Mouse (Mus musculus): ENCODE data around the gene Gabbr2. TPM values are rescaled to one million over a fixed set of nuclear protein-coding genes. Genes with fewer than 3 reads are reported as not detected.

Gabbr2 gene
- total RNA-seq, 2 experiments from 2014 or later = 292 to 302 TPM

DNA sequence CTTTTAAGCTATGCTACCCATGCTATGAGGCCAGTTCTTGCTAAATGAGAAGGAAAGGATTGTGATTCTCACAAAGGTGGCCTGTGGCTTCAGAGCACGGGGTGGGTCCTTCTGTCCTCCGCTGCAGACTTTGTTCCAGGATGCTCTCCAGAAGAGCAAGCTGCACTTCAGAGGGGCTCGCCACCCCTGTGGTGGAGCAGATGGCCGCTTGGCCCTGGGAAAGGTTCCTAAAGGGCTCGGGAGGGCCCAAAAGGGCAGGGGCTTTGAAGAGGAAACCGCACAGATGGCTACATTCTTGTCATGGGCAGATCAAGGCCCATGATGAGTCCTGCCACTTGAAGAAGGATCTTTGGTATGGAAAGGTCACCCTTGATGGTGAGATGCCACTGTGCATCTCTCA is 151.5 kb downstream of the Gabbr2 start:
- intact Hi-C loops (cut with DNase I) = no loop called here
- no peak for DNase-seq (ENCODE audit: low spot score in 2 of 2)

DNA sequence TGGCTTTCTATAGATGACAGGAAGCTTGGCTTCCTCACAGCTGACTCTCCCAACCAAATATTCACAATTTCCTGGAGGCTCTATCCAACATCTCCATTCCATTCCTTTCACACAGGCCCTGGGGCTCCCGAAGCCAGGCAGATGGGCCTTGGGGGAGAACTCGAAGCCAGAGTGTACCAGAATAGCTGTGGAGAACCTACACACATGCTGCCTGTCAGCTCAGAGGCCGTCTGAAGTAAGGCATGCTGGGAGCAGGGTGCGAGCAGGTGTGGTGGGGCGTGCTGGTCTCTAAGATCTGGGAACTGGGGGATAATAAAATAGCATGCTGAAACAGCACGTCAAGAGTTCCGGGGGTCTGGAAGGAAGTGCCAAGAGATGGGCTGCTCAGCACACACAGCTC is 154.3 kb downstream of the Gabbr2 start:
- DNase-seq (ENCODE audit: low spot score in 2 of 2) = peak; percentile 62 to 69
- intact Hi-C loops (cut with DNase I) = no loop called here

DNA sequence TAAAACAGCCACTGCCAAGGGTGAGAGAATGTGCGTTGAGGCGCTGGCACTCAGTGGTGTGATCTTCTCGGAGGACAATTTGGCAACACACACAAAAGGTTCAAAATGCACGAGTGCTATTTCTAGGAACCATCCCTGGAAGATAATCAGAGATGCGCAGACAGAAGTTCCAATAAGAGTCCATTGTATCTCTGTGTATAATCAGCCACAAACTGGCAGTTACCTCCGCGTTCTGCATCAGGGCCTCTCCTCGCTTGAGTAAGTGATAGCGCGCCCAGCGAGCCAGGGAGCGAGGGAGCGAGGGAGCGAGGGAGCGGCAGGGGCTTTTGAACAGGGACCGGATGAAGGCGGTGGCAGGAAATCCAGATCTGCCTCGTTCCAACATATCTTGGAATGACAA is 155.6 kb downstream of the Gabbr2 start:
- intact Hi-C loops (cut with DNase I) = no loop called here
- DNase-seq (ENCODE audit: low spot score in 2 of 2) = no peak

DNA sequence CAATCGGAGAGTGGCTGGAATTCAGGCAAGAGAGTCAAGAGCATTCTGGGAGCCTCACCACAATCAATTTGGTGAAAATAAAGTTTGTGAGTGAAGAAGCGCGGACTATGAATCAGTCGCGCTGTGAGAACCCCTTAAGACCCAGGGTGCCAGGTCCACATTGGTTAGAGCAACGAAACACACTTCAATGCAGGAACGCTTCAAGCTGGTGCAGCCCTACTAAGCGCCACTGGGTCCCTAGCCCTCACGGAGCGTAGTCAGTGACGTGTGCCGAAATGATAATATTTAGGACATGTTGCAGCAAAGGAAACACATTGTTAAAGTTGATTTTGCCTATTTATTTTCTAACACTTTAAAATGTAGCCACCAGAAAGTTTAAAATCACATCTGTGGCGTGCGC is 156.6 kb downstream of the Gabbr2 start:
- intact Hi-C loops (cut with DNase I) = no loop called here
- DNase-seq (ENCODE audit: low spot score in 2 of 2) = no peak

DNA sequence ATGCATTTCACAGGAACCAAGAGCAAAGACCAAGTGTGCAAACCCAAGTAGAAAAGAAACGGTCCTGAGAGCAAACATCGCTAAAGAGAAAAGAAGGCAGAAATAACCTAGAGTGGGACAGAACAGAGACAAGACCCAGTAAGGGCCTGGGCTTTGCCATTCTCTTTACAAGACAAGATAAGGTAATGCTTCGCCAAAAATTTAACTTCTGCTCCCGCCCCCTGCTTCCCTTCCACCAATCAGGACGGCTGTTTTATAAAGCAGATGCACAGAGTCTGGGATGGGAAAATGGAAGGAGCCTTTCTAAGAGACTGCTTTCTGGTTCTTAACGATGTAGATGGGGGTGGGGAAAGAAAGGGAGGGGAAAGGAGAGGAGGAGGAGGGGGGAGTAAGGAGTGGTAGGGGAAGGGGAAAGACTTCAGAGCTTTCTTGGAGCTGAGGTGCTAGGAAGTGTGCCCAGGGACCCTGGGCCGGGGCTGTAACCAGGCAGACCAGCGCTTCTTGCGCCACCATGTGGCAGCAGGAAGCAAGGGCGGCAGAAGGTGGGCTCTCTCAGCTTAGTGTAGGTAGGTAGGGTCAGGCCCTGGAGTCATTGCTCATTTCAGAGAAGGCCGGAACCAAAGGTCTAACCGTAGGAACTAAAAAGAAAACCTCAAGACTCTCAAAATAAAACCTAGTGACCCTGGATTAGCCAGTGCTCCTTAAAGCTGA is 158.7 kb downstream of the Gabbr2 start:
- no peak for DNase-seq (ENCODE audit: low spot score in 2 of 2)
- intact Hi-C loops (cut with DNase I) = no loop called here

DNA sequence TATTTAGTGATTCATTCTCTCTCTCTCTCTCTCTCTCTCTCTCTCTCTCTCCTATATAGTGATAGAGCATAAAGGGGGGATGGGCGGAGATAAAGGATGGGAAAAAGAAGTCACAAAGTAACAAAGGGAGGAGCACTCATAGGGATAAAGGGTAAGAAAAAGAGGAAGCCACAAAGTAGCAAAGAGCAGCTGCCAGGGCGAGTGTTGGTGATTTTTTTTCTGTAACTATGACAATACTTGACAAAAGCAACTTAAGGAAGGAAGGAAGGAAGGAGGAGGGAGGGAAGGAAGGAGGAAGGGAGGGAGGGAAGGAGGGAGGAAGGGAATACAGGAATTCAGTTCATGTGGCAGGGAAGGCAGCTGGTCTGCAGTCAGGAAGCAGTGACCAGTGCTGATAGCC is 162.0 kb downstream of the Gabbr2 start:
- intact Hi-C loops (cut with DNase I) = no loop called here
- no peak for DNase-seq (ENCODE audit: low spot score in 2 of 2)

DNA sequence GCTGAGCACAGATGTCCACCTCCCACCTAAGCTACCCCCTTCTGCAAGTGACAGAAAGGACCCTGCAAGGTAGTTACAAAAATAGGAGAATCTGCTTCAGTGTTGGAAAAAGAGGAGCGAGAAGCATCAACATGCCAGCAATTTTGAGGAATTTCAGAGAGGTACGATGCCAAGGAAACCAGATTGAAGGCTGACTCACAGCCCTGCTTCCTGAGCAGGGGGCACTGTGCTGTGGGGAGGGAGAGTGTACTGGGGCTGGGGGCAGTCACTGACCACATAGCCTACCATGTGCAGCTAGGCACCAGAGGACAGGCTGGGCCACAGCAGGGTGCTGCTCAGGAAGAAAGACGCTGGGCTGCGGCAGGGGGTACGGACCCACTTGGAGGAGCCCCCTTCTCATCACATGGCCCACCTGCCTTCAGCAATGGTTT is 163.5 kb downstream of the Gabbr2 start:
- DNase-seq (ENCODE audit: low spot score in 2 of 2) = no peak
- intact Hi-C loops (cut with DNase I) = no loop called here

DNA sequence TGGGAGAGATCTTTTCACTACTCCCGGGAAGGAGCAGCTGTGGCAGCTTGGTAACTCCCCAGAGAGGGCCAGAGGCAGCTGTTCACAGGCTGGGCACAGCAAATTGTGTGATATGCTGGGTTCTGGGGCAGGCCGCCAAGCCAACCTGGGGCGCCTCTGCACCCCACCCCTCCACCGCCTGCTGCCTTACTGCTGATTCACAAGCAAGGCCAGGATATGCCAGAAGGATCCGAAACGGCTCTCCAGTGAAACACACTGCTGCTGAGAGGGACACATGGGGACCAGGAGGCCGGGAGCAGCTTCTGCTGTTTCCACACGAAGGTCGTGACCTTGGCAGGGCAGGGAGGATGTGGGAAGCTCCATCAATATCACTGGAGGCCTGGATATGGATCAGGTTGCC is 164.2 kb downstream of the Gabbr2 start:
- intact Hi-C loops (cut with DNase I) = no loop called here
- peak; percentile 53 to 81 for DNase-seq (ENCODE audit: low spot score in 2 of 2)

DNA sequence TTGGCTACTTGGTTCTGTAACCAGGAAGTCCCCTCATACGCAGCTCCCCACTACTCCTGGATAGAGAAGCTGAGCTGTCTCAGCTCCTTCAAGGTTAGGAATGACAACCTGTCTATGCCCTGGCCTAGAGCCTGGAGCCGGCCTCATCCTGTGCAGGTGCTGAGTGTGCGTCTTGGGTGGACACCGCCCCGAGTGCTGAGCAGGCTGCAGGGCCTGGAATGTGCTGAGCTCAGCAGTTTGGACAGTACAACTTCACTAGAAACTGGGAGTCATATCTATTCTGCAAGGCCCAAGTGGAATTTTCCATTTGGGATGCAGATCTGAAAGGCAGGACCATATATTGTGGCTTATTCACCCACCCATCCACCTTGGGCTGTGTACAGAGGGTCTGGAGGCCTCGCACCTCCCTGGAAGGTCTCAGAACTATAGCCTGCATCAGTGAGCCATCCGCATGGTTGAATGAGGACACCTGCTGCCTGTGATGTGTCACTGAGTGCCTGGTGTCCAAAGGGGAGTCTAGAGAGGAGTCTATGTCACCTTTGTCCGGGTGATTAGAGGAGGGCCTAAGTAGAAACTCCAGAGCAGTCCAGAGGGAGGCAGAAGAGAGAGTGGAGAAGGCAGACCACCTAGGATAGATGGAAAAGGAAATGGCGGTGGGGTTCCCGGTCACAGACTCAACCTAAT is 165.7 kb downstream of the Gabbr2 start:
- no peak for DNase-seq (ENCODE audit: low spot score in 2 of 2)
- intact Hi-C loops (cut with DNase I) = no loop called here

DNA sequence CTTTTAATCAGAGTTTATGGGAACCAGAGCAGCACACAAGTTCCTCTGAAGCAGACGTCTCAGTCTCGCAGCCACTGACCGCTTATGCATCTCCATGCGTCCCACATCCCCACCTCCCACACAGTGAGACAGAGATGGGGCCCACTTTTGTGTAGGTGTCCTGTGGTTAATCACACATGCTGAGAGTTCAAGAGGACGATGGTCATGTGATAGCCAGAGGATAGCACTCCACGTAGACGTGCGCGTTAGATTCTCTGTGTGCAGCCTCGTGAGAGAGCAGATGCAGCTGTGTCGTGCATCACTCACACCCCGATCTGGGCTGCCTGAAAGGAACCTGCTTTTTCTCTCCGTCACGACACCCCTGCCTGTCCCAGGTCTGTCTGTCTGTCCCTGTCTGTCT is 167.9 kb downstream of the Gabbr2 start:
- intact Hi-C loops (cut with DNase I) = no loop called here
- DNase-seq (ENCODE audit: low spot score in 2 of 2) = no peak

DNA sequence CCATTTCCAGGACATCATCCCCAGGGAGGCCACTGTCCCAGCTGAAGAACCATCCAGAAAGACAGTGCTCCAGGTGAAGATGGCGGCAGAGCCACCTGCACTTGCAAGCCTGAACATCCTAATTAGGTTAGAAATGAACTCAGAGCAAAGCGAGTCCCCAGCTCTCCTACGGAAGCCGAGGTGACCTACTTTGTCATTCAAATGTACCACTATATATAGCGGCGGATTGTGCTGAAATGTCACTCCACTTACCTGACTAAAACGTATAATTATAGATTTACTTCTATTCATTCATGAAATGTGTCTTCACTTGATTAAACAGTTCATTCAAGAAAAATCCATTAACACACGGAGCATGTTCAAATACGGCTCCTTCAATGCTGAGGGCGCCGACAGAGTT is 170.0 kb downstream of the Gabbr2 start:
- no peak for DNase-seq (ENCODE audit: low spot score in 2 of 2)
- intact Hi-C loops (cut with DNase I) = no loop called here

DNA sequence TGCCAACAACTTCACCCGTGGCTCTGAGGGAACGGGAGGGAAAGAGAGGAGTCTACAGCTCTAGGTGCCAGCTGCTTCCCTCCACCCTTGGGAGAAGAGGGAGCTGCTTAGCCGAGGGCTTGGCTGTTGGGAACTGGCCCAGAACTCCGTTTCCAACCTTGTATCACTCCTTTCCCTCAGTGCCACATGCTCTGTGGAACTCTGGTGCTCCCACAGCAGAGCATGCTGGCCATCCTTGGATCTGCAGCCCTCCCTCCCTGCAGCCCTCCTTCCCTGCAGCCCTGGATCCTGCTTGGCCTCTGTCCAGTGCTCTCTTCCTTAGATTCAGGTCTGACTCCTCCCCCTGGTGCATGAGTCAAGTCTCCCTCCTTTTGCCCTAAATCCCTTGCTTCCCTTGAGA is 176.7 kb downstream of the Gabbr2 start:
- peak in 1 of 2 experiments; percentile 69 for DNase-seq (ENCODE audit: low spot score in 2 of 2)
- intact Hi-C loops (cut with DNase I) = no loop called here

DNA sequence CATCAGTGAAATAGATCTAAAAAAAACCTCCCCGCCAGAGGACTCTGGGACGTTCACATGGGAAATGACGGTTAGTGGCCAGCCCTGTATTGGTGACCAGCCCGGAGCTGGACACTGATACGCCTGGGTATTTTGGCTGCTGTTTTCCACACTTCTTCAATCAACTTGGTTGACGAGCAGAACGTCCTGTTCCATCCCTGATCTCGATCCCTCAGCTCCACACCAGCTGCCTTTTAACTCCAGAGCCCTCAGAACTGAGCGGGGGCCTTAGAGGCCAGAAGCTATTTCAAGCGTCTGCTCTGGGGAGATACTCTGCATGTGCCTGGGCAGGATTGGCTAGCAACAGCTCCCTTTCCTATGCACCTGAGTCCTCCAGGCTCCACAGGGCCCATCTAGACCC is 177.4 kb downstream of the Gabbr2 start:
- no peak for DNase-seq (ENCODE audit: low spot score in 2 of 2)
- intact Hi-C loops (cut with DNase I) = no loop called here

DNA sequence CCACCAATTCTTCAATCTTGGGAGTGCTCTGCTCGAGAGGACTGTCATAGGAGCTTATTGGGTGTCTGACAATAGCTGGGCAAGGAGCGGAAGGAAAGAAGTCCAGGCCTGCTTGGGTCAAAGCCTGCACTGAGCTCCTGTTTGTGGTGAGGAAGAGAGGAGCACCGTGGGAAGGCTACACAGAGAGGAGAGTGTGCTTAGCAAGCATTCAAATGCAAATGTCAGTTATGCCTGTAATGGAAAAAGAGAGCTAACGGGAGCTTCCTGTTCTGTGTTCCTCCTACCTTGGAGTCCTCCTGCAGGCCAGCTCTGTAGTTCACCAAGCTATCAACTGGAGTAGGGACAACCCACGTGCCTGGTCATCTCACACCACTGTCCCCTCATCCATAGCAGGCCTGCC is 180.5 kb downstream of the Gabbr2 start:
- intact Hi-C loops (cut with DNase I) = no loop called here
- DNase-seq (ENCODE audit: low spot score in 2 of 2) = no peak

DNA sequence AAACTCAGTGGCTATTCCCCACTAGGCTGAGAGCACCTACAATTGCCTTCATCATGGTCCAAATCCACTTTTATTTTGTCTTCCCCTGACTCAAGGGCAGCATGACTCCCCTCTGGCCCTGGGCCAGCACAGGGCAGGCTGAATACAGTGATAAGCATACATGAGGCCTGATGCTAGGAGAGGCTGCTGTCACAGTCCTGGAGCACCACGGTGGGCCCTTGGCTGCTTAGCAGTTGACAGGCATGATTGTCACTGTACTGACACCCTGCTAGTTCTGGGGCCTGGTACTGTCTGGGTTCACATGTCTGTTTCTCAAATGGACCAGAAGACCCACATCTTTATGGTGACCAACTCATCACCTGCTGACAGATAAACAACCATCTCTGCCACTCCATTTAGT is 184.8 kb downstream of the Gabbr2 start:
- no peak for DNase-seq (ENCODE audit: low spot score in 2 of 2)
- intact Hi-C loops (cut with DNase I) = no loop called here

DNA sequence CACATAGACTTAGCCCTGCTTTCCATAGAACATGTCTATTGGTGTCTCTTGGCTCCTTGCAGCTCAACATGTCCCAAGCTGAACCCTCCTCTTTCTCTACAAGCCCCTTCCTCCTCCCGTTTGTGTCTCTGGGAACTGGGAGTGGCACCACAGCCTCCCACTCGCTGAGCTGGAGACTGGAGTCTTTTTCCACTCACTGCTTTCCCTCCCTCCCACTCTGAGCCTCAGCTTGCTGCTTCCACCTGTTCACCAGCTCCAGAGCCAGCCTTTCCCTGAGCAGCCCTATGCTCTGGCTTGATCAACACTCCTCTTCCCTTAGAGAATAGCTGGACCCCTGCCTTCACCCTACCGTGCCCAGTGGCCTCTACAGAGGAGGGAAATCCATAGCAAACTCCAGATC is 185.8 kb downstream of the Gabbr2 start:
- DNase-seq (ENCODE audit: low spot score in 2 of 2) = peak; percentile 80 to 89
- intact Hi-C loops (cut with DNase I) = no loop called here

DNA sequence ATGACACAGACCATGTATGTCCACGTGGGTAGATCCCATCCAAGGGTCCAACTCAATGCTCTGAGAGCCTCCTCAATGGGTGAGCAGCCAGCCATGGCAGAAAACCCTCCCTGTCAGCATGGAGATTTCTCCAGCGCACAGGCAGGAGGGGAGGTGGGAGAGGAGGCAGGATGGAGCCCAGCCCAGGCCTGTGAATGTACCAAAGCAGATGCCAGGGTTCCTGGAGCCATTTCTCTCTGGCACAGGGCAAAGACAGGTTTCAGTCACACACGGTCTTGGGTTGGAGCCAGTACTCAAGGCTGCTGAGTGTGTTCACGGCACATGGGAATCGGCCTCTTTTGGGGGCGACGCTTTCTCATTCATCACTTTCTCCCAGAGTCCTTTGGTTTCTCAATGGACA is 189.3 kb downstream of the Gabbr2 start:
- intact Hi-C loops (cut with DNase I) = no loop called here
- DNase-seq (ENCODE audit: low spot score in 2 of 2) = no peak

DNA sequence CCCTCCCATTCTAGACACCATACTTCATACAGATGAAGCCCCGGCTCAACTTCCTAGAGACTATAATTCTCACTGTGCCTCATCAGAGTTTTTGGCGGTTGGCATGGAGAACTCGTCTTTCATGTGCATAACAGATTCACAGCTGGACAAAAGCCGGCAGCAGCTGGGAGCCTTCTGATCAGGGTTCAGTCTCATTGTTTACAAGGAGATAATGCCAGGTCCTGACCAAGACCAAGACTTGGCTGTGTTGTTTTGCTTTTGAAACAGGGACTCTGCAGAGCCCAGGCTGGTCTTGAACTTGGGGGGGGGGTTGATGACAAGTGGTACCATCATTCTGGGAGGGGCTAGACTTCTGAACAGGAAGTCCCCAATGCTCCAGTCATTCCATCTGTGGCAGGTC is 191.8 kb downstream of the Gabbr2 start:
- intact Hi-C loops (cut with DNase I) = no loop called here
- no peak for DNase-seq (ENCODE audit: low spot score in 2 of 2)

DNA sequence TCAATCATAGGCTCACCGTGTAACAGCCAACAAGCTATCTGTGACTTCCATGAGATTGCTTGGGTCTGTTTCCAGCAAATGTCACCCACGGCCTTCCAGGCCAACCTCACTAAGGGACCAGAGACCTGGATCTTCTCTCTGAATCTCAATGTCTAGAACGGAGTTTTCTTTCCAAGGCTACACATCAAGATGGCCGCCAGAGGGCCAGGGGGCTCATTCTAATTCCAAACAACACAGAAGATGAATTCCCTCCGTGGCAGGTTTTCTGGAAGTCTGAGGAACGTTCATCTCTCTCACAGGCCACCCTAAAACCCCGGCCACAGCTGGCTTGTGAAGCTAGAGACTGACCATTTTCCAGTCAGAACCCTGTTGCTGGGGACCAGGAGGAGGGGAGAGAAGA is 196.0 kb downstream of the Gabbr2 start:
- no peak for DNase-seq (ENCODE audit: low spot score in 2 of 2)
- intact Hi-C loops (cut with DNase I) = no loop called here

DNA sequence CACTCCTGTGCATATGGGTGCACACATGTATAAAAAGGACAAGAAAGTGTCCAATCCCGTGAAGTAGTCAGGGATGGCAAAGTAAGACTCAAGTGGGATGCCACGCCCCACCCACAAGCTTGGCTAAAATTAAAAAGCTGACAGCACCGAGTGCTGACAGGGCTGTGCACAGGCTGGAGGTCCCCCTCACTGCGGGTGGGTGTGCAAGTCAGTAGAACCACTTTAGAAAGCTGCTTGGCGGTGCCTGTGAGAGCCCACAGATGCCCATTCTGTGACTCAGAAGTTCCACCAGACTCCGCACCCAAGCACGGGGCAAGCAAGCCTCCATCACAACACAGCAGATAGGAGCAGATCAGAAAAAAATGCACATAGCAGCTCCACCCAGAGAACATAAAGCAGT is 197.1 kb downstream of the Gabbr2 start:
- intact Hi-C loops (cut with DNase I) = no loop called here
- DNase-seq (ENCODE audit: low spot score in 2 of 2) = peak; percentile 76 to 93

DNA sequence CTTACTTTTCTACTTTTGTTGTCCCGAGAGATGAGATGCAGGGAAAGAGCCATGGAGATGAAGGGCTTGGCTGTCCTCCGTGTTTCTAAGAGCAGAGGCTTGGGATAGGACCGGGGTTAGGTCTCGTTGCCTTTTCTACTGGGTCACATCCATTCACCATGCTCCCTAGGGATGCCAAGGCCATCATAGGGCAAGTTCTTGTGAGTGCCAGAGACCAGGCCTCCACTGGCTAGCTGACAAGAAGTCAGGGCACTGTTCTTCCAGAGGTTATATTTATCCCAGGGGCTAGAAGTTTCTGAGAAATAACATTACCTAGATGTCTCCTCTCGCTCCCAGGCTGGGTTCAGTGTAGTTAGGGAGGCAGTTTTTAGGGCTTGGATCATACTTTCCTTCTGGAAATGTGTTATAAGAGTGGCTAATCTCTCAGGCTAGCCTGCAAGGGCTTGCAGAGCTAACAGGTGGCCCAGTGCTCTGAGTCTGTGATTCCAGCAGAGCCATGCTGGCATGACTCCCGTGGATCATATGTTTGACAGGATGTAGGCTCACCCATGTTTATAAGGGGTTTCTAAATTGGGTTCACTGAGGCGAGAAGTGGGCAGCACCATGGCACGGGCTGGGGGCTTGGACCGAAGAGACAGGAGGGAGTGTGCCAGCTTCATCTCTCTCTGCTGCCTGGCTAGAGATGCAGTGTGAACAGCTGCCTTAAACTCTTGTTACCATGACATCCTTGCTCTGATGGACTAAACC is 199.2 kb downstream of the Gabbr2 start:
- DNase-seq (ENCODE audit: low spot score in 2 of 2) = peak; percentile 79 to 86
- intact Hi-C loops (cut with DNase I) = no loop called here

Data from left cerebral cortex, postnatal 14 days (tissue).